Mouse (Mus musculus) heart, embryonic 13.5 days (tissue): ENCODE results near the gene Kars. TPM values are rescaled to one million over a fixed set of nuclear protein-coding genes. Genes with fewer than 3 reads are reported as not detected.

Source experiments
- ATAC-seq: fragments of 200-750 bp; cut with Nextera tagmentation; 2 replicates; pipeline ENCODE4 v1.8.0; 2017; ENCODE audit warnings: moderate TSS enrichment; ENCODE audit not compliant: insufficient number of reproducible peaks, low FRiP score, low TSS enrichment; ENCODE audit errors: extremely low read depth
- H3K27ac ChIP-seq: fragments of 300-500 bp; sonication (generic); replicated peaks from 2 replicates; pipeline ENCODE4 v1.5.1; 2015; ENCODE audit warnings: moderate library complexity, mild to moderate bottlenecking, inconsistent platforms
- H3K27me3 ChIP-seq: fragments of 300-500 bp; sonication (generic); replicated peaks from 2 replicates; pipeline ENCODE4 v1.6.1; 2015; ENCODE audit warnings: mild to moderate bottlenecking, inconsistent platforms
- H3K36me3 ChIP-seq: fragments of 300-500 bp; sonication (generic); 2 replicates; pipeline ENCODE4 v1.6.1; 2015; ENCODE audit warnings: mild to moderate bottlenecking, inconsistent platforms
- H3K4me1 ChIP-seq: fragments of 300-500 bp; sonication (generic); 2 replicates; pipeline ENCODE4 v1.6.1; 2015; ENCODE audit warnings: inconsistent platforms
- H3K4me2 ChIP-seq: fragments of 300-500 bp; sonication (generic); 2 replicates; pipeline ENCODE4 v1.6.1; 2015; ENCODE audit warnings: inconsistent platforms, mild to moderate bottlenecking, moderate library complexity
- H3K4me3 ChIP-seq: fragments of 300-500 bp; sonication (generic); 2 replicates; pipeline ENCODE4 v1.5.1; 2015; ENCODE audit warnings: moderate library complexity, mild to moderate bottlenecking, inconsistent platforms
- H3K9ac ChIP-seq: fragments of 300-500 bp; sonication (generic); 2 replicates; pipeline ENCODE4 v1.6.1; 2015; ENCODE audit warnings: inconsistent platforms, mild to moderate bottlenecking, moderate library complexity
- H3K9me3 ChIP-seq: fragments of 300-500 bp; sonication (generic); 2 replicates; pipeline ENCODE4 v1.6.1; 2016; ENCODE audit warnings: inconsistent platforms
- WGBS: fragments of 180-500 bp; shearing (Covaris S2); methylation state at CpG from one replicate; pipeline ENCODE4 v1.1.7; 2015; ENCODE audit warnings: mixed read lengths; 5-methylcytosine and 5-hydroxymethylcytosine counted together
- polyA plus RNA-seq: library from polyadenylated mRNA; unstranded; fragments of >200 nt; fragmentation: Nextera tagmentation; extraction: Ambion mirVana; gene quantifications from 2 replicates; pipeline ENCODE4 v1.2.1, GENCODE M21; 2015

Kars gene
- polyA plus RNA-seq, 1 experiment from 2014 or later: 132 TPM

- 87% methylated on average over 11 of the region's 11 CpGs for WGBS
- H3K4me2 ChIP-seq: no peak within 1 kb of the TSS
- no peak within 1 kb of the TSS for H3K9ac ChIP-seq
- H3K27me3 ChIP-seq: no peaks in the 10 kb centered on the region
- peaks cover 49% of the 10 kb centered on the region for H3K36me3 ChIP-seq
- no peak for ATAC-seq
- no peak within 1 kb of the TSS for H3K4me3 ChIP-seq
- H3K27ac ChIP-seq: no peak within 1 kb of the TSS
- H3K4me1 ChIP-seq: peaks cover 18% of the 10 kb centered on the region
- H3K9me3 ChIP-seq: no peaks in the 10 kb centered on the region
Measured at GRCm38 (mm10) chr8:112014936-112015335, 3.8 kb upstream of the Kars start, which contains the start of gene Gm6793. Gene Gm6793 (minus strand): TSS chr8:112015036.

- ATAC-seq: peak; percentile 48
- H3K4me3 ChIP-seq: peak overlapping the region; percentile 84
- no peaks in the 10 kb centered on the region for H3K27me3 ChIP-seq
- peak overlapping the region; percentile 77 for H3K4me2 ChIP-seq
- H3K36me3 ChIP-seq: peaks cover 30% of the 10 kb centered on the region
- H3K27ac ChIP-seq: peak overlapping the region; percentile 84
- peaks cover 27% of the 10 kb centered on the region for H3K4me1 ChIP-seq
- peak overlapping the region; percentile 89 for H3K9ac ChIP-seq
- no peaks in the 10 kb centered on the region for H3K9me3 ChIP-seq
- under 1% methylated on average over 40 of the region's 40 CpGs for WGBS
Measured at GRCm38 (mm10) chr8:112011816-112012242, 706 bp upstream of the Kars start.

GRCm38 (mm10) chr8:112009558-112009957 is 1.6 kb downstream of the Kars start:
- peaks cover 34% of the 10 kb centered on the region for H3K36me3 ChIP-seq
- no peaks in the 10 kb centered on the region for H3K9me3 ChIP-seq
- 89% methylated on average over 7 of the region's 7 CpGs for WGBS
- H3K27me3 ChIP-seq: no peaks in the 10 kb centered on the region
- H3K4me1 ChIP-seq: peaks cover 27% of the 10 kb centered on the region
- peak overlapping the region; percentile 89; the same call in 1 of the 2 replicates for H3K9ac ChIP-seq
- H3K27ac ChIP-seq: no peak overlapping the region
- ATAC-seq: no peak
- no peak overlapping the region for H3K4me3 ChIP-seq
- peak overlapping the region; percentile 77 for H3K4me2 ChIP-seq

GRCm38 (mm10) chr8:112007669-112008068 is 3.5 kb downstream of the Kars start:
- Histone ChIP-seq H3K9ac (no peak overlapping the region), H3K27me3 (no peaks in the 10 kb centered on the region), H3K36me3 (peaks cover 53% of the 10 kb centered on the region), H3K27ac (no peak overlapping the region), H3K4me1 (peaks cover 20% of the 10 kb centered on the region), H3K9me3 (no peaks in the 10 kb centered on the region), H3K4me3 (no peak overlapping the region), H3K4me2 (no peak overlapping the region)
- ATAC-seq: no peak
- WGBS: 83% methylated on average over 2 of the region's 2 CpGs

GRCm38 (mm10) chr8:112005601-112006000 is 5.5 kb downstream of the Kars start:
- no peak overlapping the region for H3K27ac ChIP-seq
- no peaks in the 10 kb centered on the region for H3K9me3 ChIP-seq
- ATAC-seq: no peak
- no peak overlapping the region for H3K4me2 ChIP-seq
- peaks cover 74% of the 10 kb centered on the region for H3K36me3 ChIP-seq
- no peak overlapping the region for H3K4me3 ChIP-seq
- H3K4me1 ChIP-seq: peaks cover 15% of the 10 kb centered on the region
- 83% methylated on average over 6 of the region's 6 CpGs for WGBS
- no peak overlapping the region for H3K9ac ChIP-seq
- H3K27me3 ChIP-seq: no peaks in the 10 kb centered on the region

- H3K9ac ChIP-seq: no peak overlapping the region
- H3K36me3 ChIP-seq: peaks cover 82% of the 10 kb centered on the region
Measured at GRCm38 (mm10) chr8:112004754-112005153, 6.4 kb downstream of the Kars start.

GRCm38 (mm10) chr8:111992703-111993039 is 18.5 kb downstream of the Kars start:
- Histone ChIP-seq H3K9ac (peak overlapping the region; percentile 92; the same call in 1 of the 2 replicates), H3K4me3 (peak overlapping the region; percentile 84), H3K27me3 (no peaks in the 10 kb centered on the region), H3K4me1 (peaks cover 11% of the 10 kb centered on the region), H3K9me3 (no peaks in the 10 kb centered on the region), H3K36me3 (peaks cover 67% of the 10 kb centered on the region), H3K4me2 (peak overlapping the region; percentile 84), H3K27ac (no peak overlapping the region)
- 74% methylated on average over 3 of the region's 3 CpGs for WGBS
- no peak for ATAC-seq

More at GRCm38 (mm10) chr8:112004754-112005153, 6.4 kb downstream of the Kars start:
- Histone ChIP-seq H3K27me3 (no peaks in the 10 kb centered on the region), H3K4me2 (no peak overlapping the region), H3K4me1 (peaks cover 7% of the 10 kb centered on the region), H3K9me3 (no peaks in the 10 kb centered on the region), H3K27ac (no peak overlapping the region), H3K4me3 (no peak overlapping the region)
- no peak for ATAC-seq

GRCm38 (mm10) chr8:111992013-111992702 is 19.0 kb downstream of the Kars start, which contains the start of gene Adat1:
Gene Adat1 (minus strand): TSS chr8:111992302.
- Histone ChIP-seq H3K27ac (no peak within 1 kb of the TSS), H3K36me3 (peaks cover 67% of the 10 kb centered on the region), H3K4me2 (peak within 1 kb of the TSS; percentile 84), H3K9me3 (no peaks in the 10 kb centered on the region), H3K9ac (peak within 1 kb of the TSS; percentile 92), H3K4me1 (peaks cover 11% of the 10 kb centered on the region), H3K27me3 (no peaks in the 10 kb centered on the region), H3K4me3 (peak within 1 kb of the TSS; percentile 84)
- whole genome bisulfite sequencing: 3% methylated on average over 32 of the region's 33 CpGs
- peak; percentile 91 for ATAC-seq

GRCm38 (mm10) chr8:111991278-111991677 is 19.8 kb downstream of the Kars start:
- no peak for ATAC-seq
- H3K4me3 ChIP-seq: peak overlapping the region; percentile 84
- H3K9ac ChIP-seq: peak overlapping the region; percentile 92
- H3K4me1 ChIP-seq: peaks cover 11% of the 10 kb centered on the region
- H3K36me3 ChIP-seq: peaks cover 64% of the 10 kb centered on the region
- 60% methylated on average over 8 of the region's 8 CpGs for WGBS
- H3K4me2 ChIP-seq: peak overlapping the region; percentile 84
- no peak overlapping the region for H3K27ac ChIP-seq
- H3K27me3 ChIP-seq: no peaks in the 10 kb centered on the region
- H3K9me3 ChIP-seq: no peaks in the 10 kb centered on the region

GRCm38 (mm10) chr8:111989911-111990310 is 21.2 kb downstream of the Kars start:
- Histone ChIP-seq H3K4me1 (peaks cover 13% of the 10 kb centered on the region), H3K27ac (no peak overlapping the region), H3K9ac (no peak overlapping the region), H3K27me3 (no peaks in the 10 kb centered on the region), H3K36me3 (peaks cover 64% of the 10 kb centered on the region), H3K4me2 (no peak overlapping the region), H3K9me3 (no peaks in the 10 kb centered on the region), H3K4me3 (no peak overlapping the region)
- no peak for ATAC-seq
- 19% methylated on average over 7 of the region's 7 CpGs for WGBS

- 40% methylated on average over 10 of the region's 10 CpGs for WGBS
- Histone ChIP-seq H3K4me2 (no peak overlapping the region), H3K36me3 (peaks cover 80% of the 10 kb centered on the region), H3K9me3 (no peaks in the 10 kb centered on the region), H3K4me1 (peaks cover 14% of the 10 kb centered on the region), H3K27ac (peak overlapping the region; percentile 32; the same call in 1 of the 2 replicates), H3K4me3 (no peak overlapping the region), H3K9ac (peak overlapping the region; percentile 37), H3K27me3 (no peaks in the 10 kb centered on the region)
- ATAC-seq: no peak
Measured at GRCm38 (mm10) chr8:111984511-111984910, 26.6 kb downstream of the Kars start.

- H3K9me3 ChIP-seq: no peaks in the 10 kb centered on the region
- ATAC-seq: no peak
- H3K27me3 ChIP-seq: no peaks in the 10 kb centered on the region
- H3K4me2 ChIP-seq: no peak overlapping the region
- H3K4me1 ChIP-seq: peaks cover 14% of the 10 kb centered on the region
- no peak overlapping the region for H3K27ac ChIP-seq
- peaks cover 73% of the 10 kb centered on the region for H3K36me3 ChIP-seq
- H3K9ac ChIP-seq: no peak overlapping the region
- no peak overlapping the region for H3K4me3 ChIP-seq
- 71% methylated on average over 7 of the region's 7 CpGs for WGBS
Measured at GRCm38 (mm10) chr8:111982116-111982515, 29.0 kb downstream of the Kars start.
